Mouse (Mus musculus) intestine, embryonic 16.5 days (tissue): ENCODE data around the gene Ms4a6c. TPM values are rescaled to one million over a fixed set of nuclear protein-coding genes. Genes with fewer than 3 reads are reported as not detected.

Experiments used
- ATAC-seq: fragments of 200-750 bp; cut with Nextera tagmentation; 2 replicates; pipeline ENCODE4 v1.8.0; 2017; ENCODE audit warnings: moderate TSS enrichment, moderate library complexity
- H3K27ac ChIP-seq: fragments of 300-500 bp; sonication (generic); 2 replicates; pipeline ENCODE4 v1.5.1; 2014; ENCODE audit warnings: mild to moderate bottlenecking, low read length
- H3K27me3 ChIP-seq: fragments of 300-500 bp; sonication (generic); replicated peaks from 2 replicates; pipeline ENCODE4 v1.6.1; 2014; ENCODE audit warnings: low read length, control low read depth, mixed read lengths; ENCODE audit not compliant: control insufficient read depth, insufficient read depth
- H3K36me3 ChIP-seq: fragments of 300-500 bp; sonication (generic); 2 replicates; pipeline ENCODE4 v1.6.1; 2014; ENCODE audit warnings: low read length, control low read depth; ENCODE audit not compliant: control insufficient read depth, insufficient read depth
- H3K4me1 ChIP-seq: fragments of 300-500 bp; sonication (generic); 2 replicates; pipeline ENCODE4 v1.6.1; 2014; ENCODE audit warnings: low read length, control low read depth, mixed read lengths; ENCODE audit not compliant: control insufficient read depth, insufficient read depth
- H3K4me2 ChIP-seq: fragments of 300-500 bp; sonication (generic); 2 replicates; pipeline ENCODE4 v1.6.1; 2014; ENCODE audit warnings: low read depth, low read length, control low read depth
- H3K4me3 ChIP-seq: fragments of 300-500 bp; sonication (generic); 2 replicates; pipeline ENCODE4 v1.5.1; 2014; ENCODE audit warnings: mild to moderate bottlenecking, low read length
- H3K9ac ChIP-seq: fragments of 300-500 bp; sonication (generic); 2 replicates; pipeline ENCODE4 v1.6.1; 2014; ENCODE audit warnings: low read depth, low read length
- H3K9me3 ChIP-seq: fragments of 300-500 bp; sonication (generic); 2 replicates; pipeline ENCODE4 v1.6.1; 2016; ENCODE audit warnings: low read length, control low read depth; ENCODE audit not compliant: control insufficient read depth
- WGBS: fragments of 180-500 bp; shearing (Covaris S2); extraction: QIAGEN DNeasy Blood & Tissue Kit; methylation state at CpG from one replicate; pipeline ENCODE4 v1.1.7; 2014; 5-methylcytosine and 5-hydroxymethylcytosine counted together
- polyA plus RNA-seq: library from polyadenylated mRNA; unstranded; fragments of >200 nt; fragmentation: Nextera tagmentation; extraction: Ambion mirVana; gene quantifications from 2 replicates; pipeline ENCODE4 v1.2.1, GENCODE M21; 2015

Ms4a6c gene
- polyA plus RNA-seq, 1 experiment from 2014 or later = 10.3 TPM

GRCm38 (mm10) chr19:11479714-11480113, 10.5 kb downstream of the Ms4a6c start:
- H3K4me2 ChIP-seq = no peak overlapping the region
- H3K27me3 ChIP-seq = no peaks in the 10 kb centered on the region
- H3K4me1 ChIP-seq = no peaks in the 10 kb centered on the region
- H3K4me3 ChIP-seq = no peak overlapping the region
- WGBS = 84% methylated on average over 2 of the region's 2 CpGs
- no peaks in the 10 kb centered on the region for H3K9me3 ChIP-seq
- no peaks in the 10 kb centered on the region for H3K36me3 ChIP-seq
- H3K27ac ChIP-seq = no peak overlapping the region
- no peak overlapping the region for H3K9ac ChIP-seq
- no peak for ATAC-seq

DNA sequence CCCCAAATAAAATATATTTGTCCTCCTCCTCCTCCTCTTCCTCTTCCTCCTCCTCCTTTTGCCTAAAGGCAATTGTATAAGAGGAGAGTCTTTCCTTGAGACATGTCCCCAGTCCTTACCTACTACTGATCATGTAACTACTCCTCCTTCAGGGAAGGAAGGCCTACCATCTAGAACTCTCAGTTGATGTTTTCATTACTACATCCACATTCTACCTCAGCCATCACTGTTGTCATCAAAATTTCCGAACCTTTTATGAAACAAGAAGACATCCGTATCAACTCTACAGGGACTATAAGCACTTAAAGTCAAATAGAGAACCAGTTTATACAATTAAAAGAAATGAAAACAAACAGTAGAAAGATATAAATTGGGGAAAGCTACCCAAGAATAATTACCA, 13.5 kb downstream of the Ms4a6c start:
- Histone ChIP-seq H3K9ac (no peak overlapping the region), H3K4me2 (no peak overlapping the region), H3K27ac (no peak overlapping the region), H3K27me3 (no peaks in the 10 kb centered on the region), H3K36me3 (no peaks in the 10 kb centered on the region), H3K4me3 (no peak overlapping the region), H3K4me1 (no peaks in the 10 kb centered on the region), H3K9me3 (no peaks in the 10 kb centered on the region)
- ATAC-seq = no peak
- WGBS = 86% methylated on average over 2 of the region's 2 CpGs

- Histone ChIP-seq H3K9me3 (no peaks in the 10 kb centered on the region), H3K4me1 (no peaks in the 10 kb centered on the region), H3K36me3 (no peaks in the 10 kb centered on the region), H3K4me2 (no peak overlapping the region), H3K9ac (no peak overlapping the region), H3K27me3 (no peaks in the 10 kb centered on the region), H3K27ac (no peak overlapping the region), H3K4me3 (no peak overlapping the region)
- ATAC-seq = no peak
- 67% methylated on average over 4 of the region's 4 CpGs for WGBS
Observed at GRCm38 (mm10) chr19:11483941-11484340, 14.8 kb downstream of the Ms4a6c start.

DNA sequence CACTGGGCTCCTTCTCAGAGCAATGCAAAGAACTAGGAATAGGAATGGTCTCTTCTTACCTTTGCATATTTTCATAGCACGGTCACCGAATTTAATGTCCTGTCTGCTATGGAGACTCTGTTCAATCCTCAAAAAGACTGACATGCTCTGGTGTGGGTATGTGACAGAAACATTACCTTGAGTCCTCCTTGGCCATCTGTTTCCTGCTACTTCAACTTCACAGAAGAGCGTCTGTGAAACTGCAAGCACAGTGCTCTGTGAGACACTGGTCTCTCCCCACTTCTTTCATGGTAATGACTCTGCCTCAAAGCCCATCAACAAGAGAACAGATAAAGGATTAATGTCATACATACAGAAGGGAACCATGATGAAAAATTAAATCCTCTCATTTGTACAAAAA, 15.2 kb downstream of the Ms4a6c start:
- Histone ChIP-seq H3K27me3 (no peaks in the 10 kb centered on the region), H3K4me1 (no peaks in the 10 kb centered on the region), H3K9ac (no peak overlapping the region), H3K4me3 (no peak overlapping the region), H3K27ac (no peak overlapping the region), H3K4me2 (no peak overlapping the region), H3K36me3 (no peaks in the 10 kb centered on the region), H3K9me3 (no peaks in the 10 kb centered on the region)
- ATAC-seq = no peak
- 65% methylated on average over 3 of the region's 3 CpGs for WGBS

DNA sequence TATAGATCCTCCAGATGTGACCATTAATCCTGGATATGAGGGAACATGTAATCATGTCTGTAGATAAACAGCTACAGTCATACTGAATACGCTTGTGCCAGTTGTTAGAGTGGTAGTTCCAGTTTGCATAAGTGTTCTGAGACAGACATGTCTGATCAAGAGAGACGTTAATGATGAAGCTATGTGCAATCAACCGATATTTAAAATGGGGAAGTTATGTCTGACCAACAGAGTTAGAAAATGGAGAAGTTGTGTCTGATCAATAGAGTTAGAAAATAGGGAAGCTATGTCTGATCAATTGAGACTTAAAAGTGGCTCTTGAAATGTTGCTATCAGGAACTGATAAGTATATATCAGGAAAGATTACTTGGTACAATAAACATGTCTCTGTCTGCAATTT, 16.1 kb downstream of the Ms4a6c start:
- H3K27me3 ChIP-seq = no peaks in the 10 kb centered on the region
- H3K27ac ChIP-seq = no peak overlapping the region
- no peak for ATAC-seq
- no peaks in the 10 kb centered on the region for H3K9me3 ChIP-seq
- WGBS = 83% methylated on average over 3 of the region's 3 CpGs
- H3K4me2 ChIP-seq = no peak overlapping the region
- no peak overlapping the region for H3K9ac ChIP-seq
- H3K4me1 ChIP-seq = no peaks in the 10 kb centered on the region
- no peaks in the 10 kb centered on the region for H3K36me3 ChIP-seq
- H3K4me3 ChIP-seq = no peak overlapping the region

DNA sequence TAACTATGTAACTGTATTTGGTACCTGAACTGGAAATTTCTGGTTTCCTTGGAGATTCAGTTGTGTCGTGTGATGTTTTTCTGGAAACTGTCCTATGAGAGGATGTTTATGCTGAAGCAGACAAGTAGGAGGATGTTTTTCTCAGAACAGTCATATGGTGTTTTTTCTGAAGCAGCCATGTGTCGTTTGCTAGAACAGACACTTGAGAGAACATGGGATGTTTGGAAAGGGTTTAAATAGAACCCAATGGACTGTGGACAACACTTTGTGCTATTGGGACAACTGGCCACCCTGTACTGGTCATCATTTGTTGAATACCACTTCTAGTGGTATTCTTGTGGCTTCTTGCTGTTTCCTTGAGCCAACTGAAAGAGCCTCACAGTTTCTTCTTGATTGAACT, 16.6 kb downstream of the Ms4a6c start, which contains the start of gene Gm8369:
Gene Gm8369 (plus strand): TSS at position 193 of the 400 bp plus-strand sequence.
- Histone ChIP-seq H3K27me3 (no peaks in the 10 kb centered on the region), H3K4me3 (no peak within 1 kb of the TSS), H3K36me3 (no peaks in the 10 kb centered on the region), H3K9ac (no peak within 1 kb of the TSS), H3K4me1 (no peaks in the 10 kb centered on the region), H3K9me3 (no peaks in the 10 kb centered on the region), H3K27ac (no peak within 1 kb of the TSS), H3K4me2 (no peak within 1 kb of the TSS)
- WGBS = 41% methylated on average over 2 of the region's 2 CpGs
- ATAC-seq = no peak

GRCm38 (mm10) chr19:11486599-11486998, 17.4 kb downstream of the Ms4a6c start:
- Histone ChIP-seq H3K27me3 (no peaks in the 10 kb centered on the region), H3K9me3 (no peaks in the 10 kb centered on the region), H3K36me3 (no peaks in the 10 kb centered on the region), H3K4me1 (no peaks in the 10 kb centered on the region), H3K4me2 (no peak overlapping the region), H3K4me3 (no peak overlapping the region), H3K27ac (no peak overlapping the region), H3K9ac (no peak overlapping the region)
- WGBS = 90% methylated on average over 1 of the region's 1 CpGs
- ATAC-seq = no peak

DNA sequence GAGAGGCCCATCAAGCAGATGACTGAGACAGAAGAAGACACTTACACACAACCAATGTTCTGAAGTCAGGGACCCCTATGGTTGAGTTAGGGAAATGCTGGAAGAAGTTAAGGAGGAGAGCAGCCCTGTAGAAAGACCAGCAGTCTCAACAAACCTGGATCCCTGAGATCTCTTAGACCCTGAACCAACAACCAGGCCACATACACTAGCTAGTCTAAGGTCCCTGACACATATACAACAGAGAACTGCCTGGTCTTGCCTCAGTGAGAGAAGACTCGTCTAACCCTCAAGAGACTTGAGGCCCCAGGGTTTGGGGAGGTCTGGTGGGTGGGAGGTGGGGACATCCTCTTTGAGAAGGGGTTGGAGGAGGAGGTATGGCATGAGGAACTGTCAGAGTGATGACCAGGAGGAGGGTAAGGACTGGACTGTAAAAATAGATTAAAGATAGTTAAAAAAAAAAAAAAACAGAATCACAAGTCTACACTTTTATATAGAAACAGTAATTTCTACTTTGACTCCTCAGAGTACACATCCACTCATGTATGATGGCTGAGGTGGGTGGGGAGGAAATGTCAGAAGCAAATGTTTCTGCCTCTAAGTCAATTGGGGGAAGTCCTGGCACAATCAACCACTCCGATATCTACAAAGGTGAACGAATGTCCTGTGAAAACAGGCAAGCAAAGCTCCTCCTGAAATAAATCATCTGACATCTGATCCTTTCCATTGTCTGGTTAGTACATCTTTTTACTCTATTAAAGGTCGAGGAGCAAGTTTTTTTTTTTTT, 22.4 kb downstream of the Ms4a6c start:
- no peak for ATAC-seq
- WGBS = 71% methylated on average over 4 of the region's 4 CpGs
- H3K4me3 ChIP-seq = no peak overlapping the region
- no peak overlapping the region for H3K27ac ChIP-seq
- no peaks in the 10 kb centered on the region for H3K9me3 ChIP-seq
- no peaks in the 10 kb centered on the region for H3K36me3 ChIP-seq
- no peaks in the 10 kb centered on the region for H3K4me1 ChIP-seq
- H3K9ac ChIP-seq = no peak overlapping the region
- no peaks in the 10 kb centered on the region for H3K27me3 ChIP-seq
- H3K4me2 ChIP-seq = no peak overlapping the region

DNA sequence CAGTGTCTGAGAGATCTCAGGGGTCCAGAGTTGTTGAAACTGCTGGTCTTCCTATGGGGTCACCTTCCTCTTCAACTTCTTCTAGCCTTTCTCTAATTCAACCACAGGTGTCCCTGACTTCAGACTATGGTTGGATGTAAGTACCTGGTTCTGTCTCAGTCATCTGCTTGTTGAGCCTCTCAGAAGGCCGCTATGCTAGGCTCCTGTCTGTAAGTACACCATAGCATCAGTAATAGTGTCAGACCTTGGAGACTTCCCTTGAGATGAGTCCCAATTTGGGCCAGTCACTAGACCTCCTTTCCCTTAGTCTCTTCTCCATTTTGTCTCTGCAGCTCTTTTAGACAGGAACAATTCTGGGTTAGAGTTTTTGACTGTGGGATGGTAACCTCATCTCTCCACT, 23.5 kb downstream of the Ms4a6c start:
- no peaks in the 10 kb centered on the region for H3K36me3 ChIP-seq
- H3K27me3 ChIP-seq = no peaks in the 10 kb centered on the region
- 86% methylated on average over 1 of the region's 1 CpGs for WGBS
- no peak overlapping the region for H3K9ac ChIP-seq
- no peak overlapping the region for H3K27ac ChIP-seq
- ATAC-seq = no peak
- no peak overlapping the region for H3K4me3 ChIP-seq
- no peak overlapping the region for H3K4me2 ChIP-seq
- H3K4me1 ChIP-seq = no peaks in the 10 kb centered on the region
- H3K9me3 ChIP-seq = no peaks in the 10 kb centered on the region

- Histone ChIP-seq H3K27ac (no peak overlapping the region), H3K4me1 (no peaks in the 10 kb centered on the region), H3K4me2 (no peak overlapping the region), H3K36me3 (no peaks in the 10 kb centered on the region), H3K4me3 (no peak overlapping the region), H3K27me3 (no peaks in the 10 kb centered on the region), H3K9ac (no peak overlapping the region), H3K9me3 (no peaks in the 10 kb centered on the region)
- WGBS = 54% methylated on average over 3 of the region's 3 CpGs
- no peak for ATAC-seq
Observed at GRCm38 (mm10) chr19:11494519-11494918, 25.4 kb downstream of the Ms4a6c start.
